Mouse (Mus musculus): Measurements from ENCODE around the gene Dek. TPM values are rescaled to one million over a fixed set of nuclear protein-coding genes. Genes with fewer than 3 reads are reported as not detected.

Gene Dek
- total and polyA plus RNA-seq, 3 experiments, result 97.9 to 5,191 (median 207) TPM

- Histone ChIP-seq H3K27ac (ENCODE audit: control insufficient read depth, low read depth, low read length) (no peak overlapping the region), H3K9me3 (replicated peaks; ENCODE audit: insufficient read depth, low read length) (no peaks in the 10 kb centered on the region), H3K9ac (ENCODE audit: control insufficient read depth, low read depth, low read length, poor library complexity, severe bottlenecking) (no peak overlapping the region), H3K4me3 (ENCODE audit: control insufficient read depth in 1 of 2, insufficient read depth in 1 of 2, low read depth in 2 of 2, low read length in 2 of 2) (no peak overlapping the region), H3K79me2 (ENCODE audit: control insufficient read depth, insufficient read depth, low read length, poor library complexity) (no peaks in the 10 kb centered on the region), H3K4me1 (ENCODE audit: control insufficient read depth in 1 of 2, insufficient read depth in 2 of 2, low read length in 2 of 2) (no peaks in the 10 kb centered on the region), H3K27me3 (ENCODE audit: control insufficient read depth in 1 of 2, insufficient read depth in 2 of 2, low read length in 2 of 2) (no peaks in the 10 kb centered on the region), H3K36me3 (ENCODE audit: control insufficient read depth in 1 of 2, insufficient read depth in 2 of 2, low read length in 2 of 2) (no peaks in the 10 kb centered on the region)
- DNase-seq (ENCODE audit: low read depth, low spot score), result no peak
- TF ChIP-seq MXI1 (IDR thresholded peaks at IDR 0.05; ENCODE audit: low read depth, low read length) (no peak), ZC3H11A (IDR thresholded peaks at IDR 0.05; ENCODE audit: low read depth, low read length) (no peak), JUND (IDR thresholded peaks at IDR 0.05; ENCODE audit: low read depth, low read length) (no peak), TBP (IDR thresholded peaks at IDR 0.05; ENCODE audit: low read depth, low read length) (no peak), ZNF384 (IDR thresholded peaks at IDR 0.05; ENCODE audit: low read depth, low read length) (no peak), RCOR1 (IDR thresholded peaks at IDR 0.05; ENCODE audit: low read depth, low read length) (no peak), GABPA (IDR thresholded peaks at IDR 0.05; ENCODE audit: low read depth, low read length) (no peak)
Measured at GRCm38 (mm10) chr13:47129090-47129489, 23.1 kb upstream of the Dek start.

GRCm38 (mm10) chr13:47125595-47125994, 19.6 kb upstream of the Dek start:
- Histone ChIP-seq H3K4me1 (ENCODE audit: control insufficient read depth in 1 of 2, insufficient read depth in 2 of 2, low read length in 2 of 2) (no peaks in the 10 kb centered on the region), H3K36me3 (ENCODE audit: control insufficient read depth in 1 of 2, insufficient read depth in 2 of 2, low read length in 2 of 2) (no peaks in the 10 kb centered on the region), H3K27ac (ENCODE audit: control insufficient read depth, low read depth, low read length) (no peak overlapping the region), H3K9ac (ENCODE audit: control insufficient read depth, low read depth, low read length, poor library complexity, severe bottlenecking) (no peak overlapping the region), H3K79me2 (ENCODE audit: control insufficient read depth, insufficient read depth, low read length, poor library complexity) (no peaks in the 10 kb centered on the region), H3K9me3 (replicated peaks; ENCODE audit: insufficient read depth, low read length) (no peaks in the 10 kb centered on the region), H3K4me3 (ENCODE audit: control insufficient read depth in 1 of 2, insufficient read depth in 1 of 2, low read depth in 2 of 2, low read length in 2 of 2) (no peak overlapping the region), H3K27me3 (ENCODE audit: control insufficient read depth in 1 of 2, insufficient read depth in 2 of 2, low read length in 2 of 2) (no peaks in the 10 kb centered on the region)
- TF ChIP-seq MAZ (IDR thresholded peaks at IDR 0.05; ENCODE audit: low read depth, low read length), result no peak
- no peak for TF ChIP-seq POLR2AphosphoS2 (IDR thresholded peaks at IDR 0.05; ENCODE audit: low read length)
- no peak for TF ChIP-seq UBTF (IDR thresholded peaks at IDR 0.05; ENCODE audit: borderline replicate concordance, insufficient read depth, low read depth, low read length)
- TF ChIP-seq NRF1 (IDR thresholded peaks at IDR 0.05; ENCODE audit: insufficient read depth, low read depth, low read length, poor library complexity, severe bottlenecking), result no peak
- no peak for TF ChIP-seq CTCF (IDR thresholded peaks at IDR 0.05 in 2 of 3, conservative IDR thresholded peaks at IDR 0.05 in 1 of 3; ENCODE audit: control insufficient read depth in 1 of 3, insufficient read depth in 1 of 3, low read depth in 2 of 3, low read length in 3 of 3, poor library complexity in 1 of 3, severe bottlenecking in 1 of 3)
- no peak for DNase-seq (ENCODE audit: low read depth, low spot score)

GRCm38 (mm10) chr13:47124986-47125385, 19.0 kb upstream of the Dek start:
- Histone ChIP-seq H3K27ac (ENCODE audit: control insufficient read depth, low read depth, low read length) (no peak overlapping the region), H3K4me3 (ENCODE audit: control insufficient read depth in 1 of 2, insufficient read depth in 1 of 2, low read depth in 2 of 2, low read length in 2 of 2) (no peak overlapping the region), H3K9ac (ENCODE audit: control insufficient read depth, low read depth, low read length, poor library complexity, severe bottlenecking) (no peak overlapping the region), H3K4me1 (ENCODE audit: control insufficient read depth in 1 of 2, insufficient read depth in 2 of 2, low read length in 2 of 2) (no peaks in the 10 kb centered on the region; a peak in 1 of 4 replicates), H3K79me2 (ENCODE audit: control insufficient read depth, insufficient read depth, low read length, poor library complexity) (no peaks in the 10 kb centered on the region), H3K9me3 (replicated peaks; ENCODE audit: insufficient read depth, low read length) (no peaks in the 10 kb centered on the region), H3K36me3 (ENCODE audit: control insufficient read depth in 1 of 2, insufficient read depth in 2 of 2, low read length in 2 of 2) (no peaks in the 10 kb centered on the region), H3K27me3 (ENCODE audit: control insufficient read depth in 1 of 2, insufficient read depth in 2 of 2, low read length in 2 of 2) (no peaks in the 10 kb centered on the region)
- TF ChIP-seq TCF12 (IDR thresholded peaks at IDR 0.05; ENCODE audit: low read depth, low read length) (no peak), GABPA (IDR thresholded peaks at IDR 0.05; ENCODE audit: low read depth, low read length) (no peak), MAZ (IDR thresholded peaks at IDR 0.05; ENCODE audit: low read depth, low read length) (no peak), CHD1 (IDR thresholded peaks at IDR 0.05; ENCODE audit: low read depth, low read length) (no peak), EP300 (IDR thresholded peaks at IDR 0.05; ENCODE audit: low read depth in 1 of 2, low read length in 2 of 2) (no peak), ZMIZ1 (IDR thresholded peaks at IDR 0.05; ENCODE audit: low read depth, low read length) (no peak), ZNF384 (IDR thresholded peaks at IDR 0.05; ENCODE audit: low read depth, low read length) (no peak), SMC3 (IDR thresholded peaks at IDR 0.05; ENCODE audit: low read depth, low read length) (no peak), POLR2AphosphoS2 (IDR thresholded peaks at IDR 0.05; ENCODE audit: low read length) (no peak), ZKSCAN1 (IDR thresholded peaks at IDR 0.05; ENCODE audit: low read depth, low read length) (no peak), MYC (IDR thresholded peaks at IDR 0.05; ENCODE audit: low read depth, low read length) (no peak), GATA1 (IDR thresholded peaks at IDR 0.05; ENCODE audit: low read depth, low read length) (no peak), NELFE (IDR thresholded peaks at IDR 0.05; ENCODE audit: low read depth, low read length) (no peak), POLR2AphosphoS5 (IDR thresholded peaks at IDR 0.05; ENCODE audit: borderline replicate concordance, low read depth, low read length) (no peak), POLR2A (IDR thresholded peaks at IDR 0.05; ENCODE audit: control insufficient read depth in 1 of 2, insufficient read depth in 1 of 2, low read depth in 1 of 2, low read length in 2 of 2, poor library complexity in 1 of 2) (no peak), TBP (IDR thresholded peaks at IDR 0.05; ENCODE audit: low read depth, low read length) (no peak), ETS1 (IDR thresholded peaks at IDR 0.05; ENCODE audit: low read depth, low read length) (no peak), ELF1 (IDR thresholded peaks at IDR 0.05; ENCODE audit: low read depth, low read length) (no peak), MAX (IDR thresholded peaks at IDR 0.05; ENCODE audit: low read length) (no peak), JUND (IDR thresholded peaks at IDR 0.05; ENCODE audit: low read depth, low read length) (no peak)
- no peak for DNase-seq (ENCODE audit: low read depth, low spot score)

Data from MEL (cell line).